25 mouse cellular contexts compared by ENCODE assay signal in genomic region chr16:28870456-28870855, GRCm38 (mm10). TPM values are rescaled to one million over a fixed set of nuclear protein-coding genes. Genes with fewer than 3 reads are reported as not detected.
DNase-seq lines count a peak whose midpoint lies in the region; ATAC-seq and TF ChIP-seq lines count a peak whose summit lies in the region.
"Had no signal": no experiment of that assay in that cellular context is flagged by ENCODE, and none has a peak within 500 bp of the region (broad histone marks: within the 10 kb centered on the region; RNA-seq: fewer than 3 reads in every experiment).

No protein-coding gene starts in this region.

- H3K27ac ChIP-seq in gastrocnemius, adult 2 months = no peak overlapping the region; the same call in 1 of the 2 replicates
- H3K27ac ChIP-seq: heart, adult 2 months; limb, embryonic 15.5 days; liver, embryonic 13.5 days; macrophage; midbrain, embryonic 13.5 days had no signal

- no peak overlapping the region for H3K4me3 ChIP-seq in gastrocnemius, adult 2 months
- H3K4me3 ChIP-seq: erythroblast, embryonic 14.5 days; heart, adult 2 months; heart, embryonic 12.5 days; limb, embryonic 10.5 days; limb, embryonic 15.5 days; liver, embryonic 13.5 days; midbrain, embryonic 13.5 days had no signal

- TF ChIP-seq CTCF in gastrocnemius, adult 2 months (IDR thresholded peaks at IDR 0.05) = no peak

- intact Hi-C loops in gastrocnemius, adult 2 months (cut with DNase I) = no loop called here

- peak; percentile 22 for DNase-seq in adrenal gland, postnatal 14 days
- no peak for DNase-seq in adrenal gland, postnatal 10 days
- DNase-seq in urinary bladder, postnatal 14 days (ENCODE audit: low spot score) = peak; percentile 18
- no peak for DNase-seq in urinary bladder, postnatal 4 days (ENCODE audit: low spot score in 2 of 2)
- DNase-seq in gastrocnemius, adult 2 months = no peak
- DNase-seq in lung, postnatal 10 days = no peak
- DNase-seq: heart, adult 2 months; heart, postnatal 4 days; kidney, adult 18-20 months; layer of hippocampus, postnatal 36 days; liver, embryonic 13.5 days; right cerebral cortex, postnatal 4 days had no signal

- peak; percentile 46 to 48 for ATAC-seq in hematopoietic stem cell, adult 5-6 weeks (replicated peaks in 1 of 2; ENCODE audit: insufficient read depth in 1 of 2, low FRiP score in 2 of 2, low TSS enrichment in 1 of 2, low read depth in 1 of 2, poor library complexity in 2 of 2, severe bottlenecking in 2 of 2)
- ATAC-seq: activated CD4-positive, CD25-positive, alpha-beta regulatory T cell, adult 4 months; forebrain, embryonic 16.5 days; hindbrain, embryonic 16.5 days had no signal

RNA-seq across cellular contexts. Expression of gene Mb21d2, which starts 59.0 kb away (rescaled TPM):
- 11.5 and 11.8 TPM in 2 replicates for total RNA-seq in adrenal gland, postnatal 14 days (2021)
- 10 to 100 TPM in 1 of 2 experiments, 1 to 10 TPM in 1; 9.7 to 11.4 TPM for total RNA-seq in adrenal gland, postnatal 10 days (2021)
- 1.6 and 3.2 TPM in 2 replicates for total RNA-seq in hematopoietic stem cell, adult 5-6 weeks (2017)
- total RNA-seq in gastrocnemius, adult 2 months (2021) = 1 to 10 TPM; 7.2 to 9.6 TPM
- total RNA-seq: megakaryocyte-erythroid progenitor cell, adult 5-6 weeks; MEL; neutrophil, adult 5-6 weeks had no signal

Comparison
In these comparisons a context has a peak if more than half of its experiments do, and no peak if none do; other contexts are left out.
1. DNase-seq: peak in adrenal gland, postnatal 14 days (single experiment) and urinary bladder, postnatal 14 days (single experiment); none in adrenal gland, postnatal 10 days (single experiment), urinary bladder, postnatal 4 days (0 of 2), gastrocnemius, adult 2 months (single experiment) and lung, postnatal 10 days (single experiment).